Mouse (Mus musculus) lung, adult 2 months (tissue): ENCODE data around the gene Znhit6.

Source experiments
- CTCF ChIP-seq: fragments of 200-500 bp; IDR thresholded peaks from 2 replicates; pipeline ENCODE4 v1.5.1; 2011; ENCODE audit warnings: mild to moderate bottlenecking, low read length, control low read depth; ENCODE audit not compliant: insufficient read depth
- POLR2A ChIP-seq: fragments of 200-500 bp; IDR thresholded peaks from 2 replicates; pipeline ENCODE4 v1.6.1; 2011; ENCODE audit warnings: low read depth, mild to moderate bottlenecking, control low read depth, low read length, borderline replicate concordance; ENCODE audit errors: extremely low read depth

- TF ChIP-seq CTCF (no peak), POLR2A (no peak)
These were observed 7.0 kb downstream of the Znhit6 start for GRCm38 (mm10) chr3:145583043-145583442.
